Mouse (Mus musculus): ENCODE results near the gene Dyrk3.

GRCm38 (mm10) chr1:131146181-131146614 lies 8.1 kb upstream of the Dyrk3 start:
- TF ChIP-seq POLR2A (IDR thresholded peaks at IDR 0.05; ENCODE audit: borderline replicate concordance, control insufficient read depth, low read depth, low read length) = no peak
- TF ChIP-seq CTCF (IDR thresholded peaks at IDR 0.05; ENCODE audit: control insufficient read depth, insufficient read depth, low read length) = no peak
